Mouse (Mus musculus) kidney, postnatal 10 days (tissue): ENCODE data around the gene Rps28.

Source experiments
- DNase-seq: peaks from one replicate; pipeline ENCODE4 v3.0.0; 2021; ENCODE audit warnings: mixed read lengths

Rps28 gene

DNA sequence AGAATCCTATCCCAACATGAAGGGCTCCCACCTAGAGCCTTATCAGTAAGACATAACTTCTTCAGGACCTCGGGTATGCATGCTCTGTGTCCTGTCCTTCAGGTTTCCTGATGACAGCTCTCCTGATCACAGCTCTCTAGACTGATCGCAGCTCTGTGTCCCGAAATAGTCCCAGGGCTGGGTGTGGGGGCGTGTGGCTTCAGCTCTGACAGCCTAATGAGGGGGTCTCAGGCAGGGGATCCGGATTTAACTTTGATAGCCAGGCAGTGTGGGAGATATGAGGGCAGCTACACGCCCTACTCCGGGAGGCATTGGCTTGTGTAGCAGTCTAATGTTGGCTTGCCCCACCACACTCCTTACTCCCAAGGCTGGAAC, 13.2 kb downstream of the Rps28 start:
- DNase-seq: no peak

DNA sequence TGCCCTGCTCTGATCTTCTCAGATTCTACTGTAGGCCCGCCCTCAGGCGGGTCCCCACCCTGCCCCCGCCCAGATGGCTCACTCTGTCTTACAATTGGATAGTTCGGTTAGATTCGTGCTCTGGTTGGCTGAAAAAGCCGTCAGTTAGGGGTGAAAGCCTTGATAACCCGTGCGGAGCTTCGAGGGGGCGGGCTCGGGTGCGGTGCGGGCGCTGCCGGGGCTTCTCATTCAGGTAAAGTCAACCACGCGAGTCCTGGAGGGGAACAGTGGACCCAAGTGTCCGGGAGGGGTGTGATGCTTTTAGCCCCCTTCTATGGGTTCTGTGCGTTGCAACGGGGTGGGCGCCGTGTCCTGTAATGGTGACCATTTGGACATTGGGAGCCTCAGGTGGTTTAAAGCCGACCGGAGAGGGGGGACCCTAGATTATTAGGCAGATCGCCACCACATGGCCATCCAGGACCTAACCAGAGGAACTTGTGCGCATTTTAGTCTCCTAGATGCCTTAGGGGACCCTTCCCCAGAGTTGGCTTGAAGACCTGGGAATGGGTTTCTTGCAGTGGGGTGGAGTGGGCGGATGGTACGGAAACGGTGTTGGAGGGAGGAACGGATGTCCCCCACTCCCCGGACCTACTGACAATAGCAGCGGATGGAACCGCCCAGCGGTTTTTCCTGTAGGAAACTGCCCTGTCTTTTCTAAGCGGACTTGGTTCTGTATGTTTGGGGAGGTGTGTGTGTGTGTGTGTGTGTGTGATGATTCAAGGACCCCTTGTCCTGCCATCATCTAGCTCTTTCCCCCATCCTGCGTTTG, 13.8 kb downstream of the Rps28 start, which contains the start of gene Kank3:
Gene Kank3, plus strand, starts transcription at position 186 of the 808 bp plus-strand sequence.
- peak; percentile 96 for DNase-seq

DNA sequence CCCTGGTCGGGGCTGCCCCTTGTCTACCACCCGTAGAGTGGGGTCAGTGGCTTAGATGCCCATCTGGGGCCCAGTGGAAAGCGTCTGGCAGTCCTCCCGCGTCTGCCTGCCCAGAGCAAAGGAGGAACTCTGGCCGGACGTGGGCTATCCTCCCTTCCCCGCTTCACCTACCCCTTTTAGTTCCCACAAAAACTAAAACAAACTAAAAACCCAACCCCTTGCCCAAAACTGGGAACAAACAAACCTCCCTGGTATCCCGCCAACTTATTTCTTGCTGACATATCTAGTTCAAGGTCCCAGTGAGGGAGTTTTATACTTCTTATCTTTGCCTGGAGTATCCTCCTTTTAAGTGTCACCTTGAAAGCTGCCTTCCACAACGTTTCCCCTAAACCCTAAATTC, 16.2 kb downstream of the Rps28 start:
- DNase-seq: no peak

DNA sequence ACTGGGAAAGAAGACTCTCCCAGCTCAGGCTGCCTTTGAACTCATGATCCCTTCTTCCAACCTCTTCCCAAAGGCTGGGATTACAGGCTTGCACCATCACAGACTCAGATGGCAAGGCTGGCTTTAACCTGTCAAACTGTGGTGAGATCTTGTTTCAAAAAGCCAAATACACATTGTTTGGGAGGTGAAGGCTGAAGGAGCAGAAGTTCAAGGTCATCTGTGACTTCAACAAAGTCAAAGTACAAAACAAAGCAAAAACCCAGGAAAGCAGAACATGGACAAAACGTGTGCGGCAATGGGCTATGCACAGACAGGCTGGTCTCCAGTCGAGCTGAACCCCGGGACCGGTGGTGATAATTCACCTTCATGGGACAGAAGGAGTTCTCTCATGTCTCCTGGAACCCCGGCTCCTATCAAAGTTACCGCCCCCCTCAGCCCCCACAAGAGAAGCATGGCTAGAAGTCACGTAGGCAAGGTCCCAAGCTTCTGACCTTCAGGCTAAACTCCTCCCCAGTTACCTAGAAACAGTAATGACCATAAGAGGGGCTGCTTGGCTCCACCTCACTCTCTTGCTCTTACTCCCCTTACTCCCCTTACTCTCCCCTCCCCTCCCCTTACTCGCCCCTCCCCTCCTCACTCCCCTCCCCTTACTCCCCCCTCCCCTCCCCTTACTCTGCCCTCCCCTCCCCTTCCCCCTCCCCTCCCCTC, 17.0 kb downstream of the Rps28 start:
- DNase-seq: no peak

DNA sequence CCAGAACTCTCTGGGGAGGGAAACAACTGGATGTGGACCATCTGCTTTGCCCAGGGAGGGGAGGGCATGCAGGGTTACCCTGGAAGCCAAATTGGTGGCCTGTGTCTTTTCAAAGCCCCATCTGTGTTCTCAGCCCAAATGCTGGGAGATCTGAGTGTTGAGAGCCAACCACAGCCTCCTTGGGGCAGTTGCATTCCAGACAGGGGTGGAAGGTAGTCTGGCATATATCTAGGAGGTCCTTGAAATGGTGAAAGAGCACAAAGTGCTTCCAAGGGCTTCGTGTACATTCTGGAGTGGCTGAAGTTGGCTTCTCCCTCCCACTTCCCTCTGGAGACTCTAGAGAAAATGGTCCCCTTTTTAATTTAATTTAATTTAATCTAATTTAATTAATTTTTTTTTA, 19.6 kb downstream of the Rps28 start:
- no peak for DNase-seq

DNA sequence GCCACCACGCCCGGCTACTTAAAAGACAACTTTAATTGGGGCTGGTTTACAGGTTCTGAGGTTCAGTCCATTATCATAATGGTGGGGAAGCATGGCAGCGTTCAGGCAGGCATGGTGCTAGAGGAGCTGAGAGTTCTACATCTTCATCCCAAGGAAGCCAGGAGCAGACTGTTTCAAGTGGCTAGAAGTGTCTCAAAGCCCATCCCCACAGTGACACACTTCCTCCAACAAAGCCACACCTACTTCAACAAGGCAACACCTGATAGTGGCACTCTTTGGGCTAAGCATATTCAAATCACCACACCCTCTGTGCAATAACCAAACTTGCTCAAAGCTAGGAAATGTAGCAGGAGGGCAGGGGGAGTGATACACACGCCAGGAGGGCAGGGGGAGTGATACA, 20.2 kb downstream of the Rps28 start:
- no peak for DNase-seq

DNA sequence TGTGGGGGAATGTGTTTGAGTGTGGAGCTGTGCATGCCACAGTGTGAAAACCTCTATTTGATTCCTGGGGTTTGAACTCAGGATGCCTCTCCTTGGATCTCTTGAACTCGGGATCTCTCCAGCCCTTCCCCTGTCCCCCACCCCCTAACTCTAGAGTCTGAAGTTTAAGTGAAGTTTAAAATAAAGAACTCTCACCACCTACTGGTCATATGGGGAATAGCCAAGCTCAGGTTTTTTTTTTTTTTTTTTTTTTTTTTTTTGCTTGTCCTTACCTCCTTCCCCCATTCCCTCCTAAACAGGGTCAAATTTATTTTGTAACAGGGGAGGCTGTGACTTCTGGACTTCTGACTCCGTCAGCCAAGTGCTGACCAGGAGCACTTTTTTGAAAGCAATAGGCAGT, 22.1 kb downstream of the Rps28 start:
- no peak for DNase-seq

DNA sequence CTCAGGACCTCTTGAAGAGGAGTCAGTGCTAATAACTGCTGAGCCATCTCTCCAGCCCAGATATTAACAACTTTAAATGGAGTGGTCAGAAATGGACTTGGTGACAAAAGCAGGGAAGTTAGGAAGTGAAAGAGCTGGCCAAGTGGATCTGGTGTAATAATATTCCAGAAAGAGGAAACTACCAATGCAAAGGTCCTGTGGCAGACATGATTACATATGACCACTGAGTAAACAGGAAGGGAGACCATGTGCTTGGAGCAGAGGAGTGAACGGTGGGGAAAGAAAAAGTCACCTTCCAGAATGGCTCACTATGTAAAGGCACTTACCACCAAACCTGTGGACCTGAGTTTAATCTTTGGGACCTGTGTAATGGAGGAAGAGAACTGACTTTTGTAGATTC, 25.1 kb downstream of the Rps28 start:
- DNase-seq: no peak

DNA sequence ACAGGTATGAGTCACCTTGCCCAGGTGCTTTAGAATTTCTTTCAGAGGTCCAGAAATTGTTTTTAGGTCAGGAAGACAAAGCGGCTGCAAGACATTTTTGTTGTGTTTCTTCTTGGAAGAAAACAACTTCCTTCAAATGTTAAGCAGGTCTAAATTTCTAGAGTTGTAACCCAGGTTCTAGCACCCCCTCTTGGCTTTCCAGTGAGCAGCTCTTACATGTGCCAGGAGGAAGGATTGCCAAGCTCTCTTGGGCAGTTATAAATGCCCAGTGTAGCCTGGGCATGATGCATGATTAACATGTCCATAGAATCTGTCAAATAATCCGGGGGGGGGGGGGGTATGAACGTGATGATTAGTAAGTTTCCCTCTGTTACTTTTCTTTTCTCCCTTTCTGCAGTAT, 26.1 kb downstream of the Rps28 start:
- DNase-seq: peak; percentile 58

DNA sequence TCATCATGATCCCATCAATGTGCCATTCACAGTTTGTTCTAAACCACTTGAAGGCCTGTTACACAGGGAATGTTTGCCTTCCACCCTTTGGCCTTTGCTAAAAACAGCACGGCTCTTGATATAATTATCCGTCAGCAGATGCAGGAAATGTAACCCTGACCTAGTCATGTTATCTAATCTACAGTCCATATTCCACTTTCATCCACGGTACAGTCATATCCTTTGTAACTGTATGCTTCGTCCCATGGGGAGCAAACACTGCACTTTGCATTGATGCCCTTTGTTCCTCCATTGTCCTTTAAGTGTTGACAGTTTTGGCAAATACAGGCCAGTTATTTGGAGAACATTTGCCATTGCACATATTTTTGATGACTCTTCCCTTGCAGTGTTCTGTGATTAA, 35.6 kb downstream of the Rps28 start:
- no peak for DNase-seq

DNA sequence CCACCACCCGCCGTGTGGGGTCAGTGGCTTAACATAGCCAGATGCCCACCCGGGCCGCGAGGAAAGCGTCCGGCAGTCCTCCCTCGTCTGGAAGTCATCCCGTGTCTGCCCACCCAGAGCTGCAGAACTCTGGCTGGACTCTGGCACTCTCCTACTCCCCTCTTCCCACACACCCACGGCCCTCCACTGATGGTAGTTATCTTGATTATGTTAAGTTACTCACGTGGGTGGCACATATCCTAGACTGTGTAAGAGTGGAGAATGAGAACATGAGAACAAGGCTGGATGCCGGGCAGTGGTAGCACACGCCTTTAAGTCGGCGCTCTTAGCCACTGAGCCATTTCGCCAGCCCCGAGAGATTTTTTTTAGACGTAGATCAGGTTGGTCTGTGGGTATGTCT, 38.0 kb downstream of the Rps28 start:
- DNase-seq: no peak

DNA sequence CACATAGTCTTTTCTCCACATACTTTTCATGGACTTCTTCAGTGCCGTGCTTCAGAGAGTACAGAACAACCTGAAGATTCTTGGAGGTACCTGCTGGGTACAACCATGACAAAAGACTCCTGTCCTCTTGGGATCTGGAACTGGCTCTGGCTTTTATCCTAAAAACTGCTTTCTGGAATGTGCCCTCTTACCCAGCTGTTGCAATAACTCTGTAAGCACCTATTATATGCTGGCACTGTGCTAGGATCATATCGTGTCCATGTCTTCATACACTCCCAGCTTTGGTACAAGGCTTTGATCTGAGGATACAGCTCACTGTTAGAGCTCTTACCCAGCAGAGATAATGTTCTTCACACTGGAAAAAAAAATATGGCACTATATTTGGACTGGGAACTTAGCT, 39.4 kb downstream of the Rps28 start:
- no peak for DNase-seq

DNA sequence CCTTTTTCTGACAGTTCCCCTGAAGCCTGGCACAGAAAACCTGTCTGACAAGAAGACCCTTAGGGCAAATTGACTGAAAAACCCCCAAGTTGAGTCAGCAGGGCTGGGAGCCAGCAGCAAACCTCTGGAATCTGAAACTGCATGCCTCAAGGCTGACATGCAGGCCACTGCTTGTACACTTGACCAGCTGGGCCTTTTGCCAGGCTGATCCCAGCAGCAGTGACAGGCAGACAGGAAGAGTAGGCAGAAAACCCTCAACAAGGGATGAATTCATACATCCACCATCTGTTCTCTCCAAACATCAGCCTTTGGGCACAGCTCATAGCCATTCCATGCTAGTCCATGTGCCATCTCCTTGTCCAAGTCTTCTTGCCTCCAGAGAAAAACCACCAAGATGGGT, 41.0 kb downstream of the Rps28 start:
- peak; percentile 94 for DNase-seq

DNA sequence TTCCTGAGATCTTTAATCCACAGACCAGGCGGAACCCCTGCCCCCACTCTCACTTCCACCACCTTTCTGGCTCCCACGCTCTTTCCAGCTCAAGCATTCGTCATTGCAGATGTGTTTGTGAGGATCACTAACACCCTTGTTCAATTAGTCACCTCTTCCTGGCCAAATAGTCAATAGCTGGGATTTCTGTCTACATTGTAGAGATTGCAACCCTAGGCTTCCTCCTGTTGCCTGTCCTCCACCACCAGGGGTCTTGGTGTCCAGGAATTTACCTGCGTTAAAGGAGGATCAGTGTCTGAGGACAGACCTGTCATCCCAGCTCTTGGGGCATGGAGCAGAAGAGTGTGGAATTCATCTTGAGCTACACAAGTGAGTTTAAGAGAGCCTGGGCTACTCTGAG, 42.3 kb downstream of the Rps28 start:
- no peak for DNase-seq

DNA sequence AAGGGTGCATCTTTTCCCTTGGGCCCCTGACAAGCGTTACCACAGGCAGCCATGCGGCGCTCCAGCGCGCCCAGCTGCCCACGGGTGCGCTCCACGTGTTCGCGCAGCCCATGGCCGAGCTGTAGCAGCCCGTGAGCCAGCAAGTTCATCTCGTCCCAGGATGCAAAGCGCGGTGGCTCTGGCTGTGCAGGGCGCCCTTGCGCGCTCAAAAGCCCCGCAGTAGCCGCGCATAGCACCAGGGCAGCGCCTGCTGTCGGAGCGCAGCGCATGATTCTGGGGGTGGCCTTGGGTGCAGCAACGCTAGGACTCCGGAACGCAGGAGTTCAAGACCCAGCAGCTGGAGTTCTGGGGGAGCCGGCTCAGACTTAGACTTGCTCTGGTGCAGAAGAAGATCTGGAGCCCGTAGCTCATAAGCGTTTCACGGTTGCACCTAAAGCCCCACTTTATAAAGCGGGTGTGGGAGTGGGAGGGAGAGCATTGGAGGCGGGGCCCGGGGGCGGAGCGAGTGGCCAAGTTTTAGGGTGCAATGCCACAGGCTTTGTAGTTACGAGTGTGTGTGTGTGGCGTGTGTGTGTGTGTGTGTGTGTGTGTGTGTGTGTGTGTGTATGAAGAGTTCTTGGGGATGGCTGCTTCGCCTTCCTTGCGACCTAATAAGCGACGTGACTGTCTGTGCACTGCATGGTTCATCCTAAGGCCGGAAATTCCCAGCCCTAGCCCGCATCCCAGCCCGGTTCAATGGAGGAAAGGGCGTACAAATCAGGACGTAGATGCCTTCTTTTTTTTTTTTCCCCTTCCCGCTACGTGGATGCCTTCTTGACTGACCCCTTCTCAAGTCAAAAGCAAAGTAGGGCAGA, 43.0 kb downstream of the Rps28 start, which contains the start of gene Angptl4:
Gene Angptl4, minus strand, starts transcription at position 707 of the 854 bp plus-strand sequence.
- DNase-seq: peak; percentile 84

DNA sequence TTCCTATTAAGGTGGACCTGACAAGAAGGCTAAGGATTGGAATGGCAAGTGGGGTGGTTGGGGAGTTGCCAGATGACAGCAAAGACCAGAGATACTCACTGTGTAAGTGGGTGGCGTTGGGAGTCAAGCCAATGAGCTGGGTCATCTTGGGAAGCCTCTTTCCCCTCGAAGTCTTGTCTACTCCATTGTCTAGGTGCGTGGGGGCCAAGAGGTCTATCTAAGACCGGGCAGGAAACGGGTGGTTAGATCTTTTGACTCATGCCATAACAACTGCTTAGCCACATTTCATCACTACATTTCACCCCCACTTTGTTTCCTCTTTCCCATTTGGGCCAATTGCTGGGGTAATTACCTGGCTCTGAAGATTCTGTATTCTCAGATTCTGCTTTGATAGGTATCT, 43.9 kb downstream of the Rps28 start:
- peak; percentile 55 for DNase-seq

DNA sequence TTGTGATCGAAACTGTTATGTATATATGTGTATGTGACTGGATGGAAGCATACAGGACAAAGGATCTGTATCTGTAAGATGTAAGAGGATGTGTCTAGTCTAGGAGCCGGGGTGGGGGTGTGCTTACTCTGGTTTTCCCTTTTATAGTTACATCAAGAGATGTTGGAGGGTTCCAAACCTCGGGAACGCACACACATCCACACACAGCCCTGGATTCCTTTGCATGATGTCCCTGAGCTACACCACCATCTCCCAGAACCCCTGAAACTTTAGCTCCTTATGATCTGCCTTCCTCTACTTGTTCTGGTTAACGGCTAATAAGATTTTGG, 44.4 kb downstream of the Rps28 start:
- no peak for DNase-seq

DNA sequence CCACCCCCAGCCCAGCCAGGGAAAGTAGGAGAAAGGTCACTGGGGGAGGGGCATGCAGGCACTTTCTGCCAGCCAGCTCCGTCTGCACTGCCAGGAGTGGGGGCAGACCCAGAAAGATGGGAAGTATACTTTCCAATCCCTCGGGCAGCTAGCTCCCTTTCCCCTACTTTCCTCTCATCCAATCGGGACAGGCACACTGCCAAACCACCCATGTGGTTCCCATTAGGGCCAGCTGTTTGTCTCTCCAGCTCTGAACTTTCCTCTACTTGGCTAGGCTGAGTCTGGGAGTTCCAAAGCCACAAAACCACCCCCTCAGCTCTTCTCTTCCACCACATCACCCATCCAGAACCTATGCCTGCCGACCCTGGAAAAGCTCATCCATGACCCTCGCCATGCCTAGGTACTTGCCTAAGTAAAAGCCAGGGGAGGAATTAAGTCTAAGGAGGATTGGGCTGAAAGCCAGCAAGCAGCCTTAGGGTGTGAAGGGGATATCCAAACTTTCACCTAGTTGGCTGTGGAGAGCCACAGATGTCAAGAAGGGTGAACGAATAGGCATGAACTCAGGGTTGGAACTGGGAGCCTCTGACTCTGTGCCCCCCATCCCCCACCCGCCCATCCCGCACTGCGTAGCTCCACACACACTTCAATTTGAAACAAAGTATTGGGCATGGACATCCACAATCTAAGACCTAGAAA, 44.9 kb downstream of the Rps28 start:
- peak; percentile 98 for DNase-seq

DNA sequence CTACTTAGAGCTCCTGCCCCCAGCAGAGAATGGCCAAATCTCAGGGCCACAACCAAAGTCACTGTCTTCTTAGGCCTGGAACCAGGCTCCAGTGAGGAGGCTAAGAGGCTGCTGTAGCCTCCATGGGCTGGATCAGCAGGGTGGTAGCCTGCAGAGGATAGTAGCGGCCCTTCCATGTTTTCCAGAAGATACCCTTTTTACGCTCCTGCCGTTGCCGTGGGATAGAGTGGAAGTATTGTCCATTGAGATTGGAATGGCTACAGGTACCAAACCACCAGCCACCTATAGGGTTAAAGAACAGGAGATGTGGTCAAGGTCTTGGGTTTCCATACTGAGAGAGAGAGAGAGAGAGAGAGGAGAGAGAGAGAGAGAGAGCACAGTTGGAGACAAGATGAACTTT, 49.1 kb downstream of the Rps28 start:
- no peak for DNase-seq

DNA sequence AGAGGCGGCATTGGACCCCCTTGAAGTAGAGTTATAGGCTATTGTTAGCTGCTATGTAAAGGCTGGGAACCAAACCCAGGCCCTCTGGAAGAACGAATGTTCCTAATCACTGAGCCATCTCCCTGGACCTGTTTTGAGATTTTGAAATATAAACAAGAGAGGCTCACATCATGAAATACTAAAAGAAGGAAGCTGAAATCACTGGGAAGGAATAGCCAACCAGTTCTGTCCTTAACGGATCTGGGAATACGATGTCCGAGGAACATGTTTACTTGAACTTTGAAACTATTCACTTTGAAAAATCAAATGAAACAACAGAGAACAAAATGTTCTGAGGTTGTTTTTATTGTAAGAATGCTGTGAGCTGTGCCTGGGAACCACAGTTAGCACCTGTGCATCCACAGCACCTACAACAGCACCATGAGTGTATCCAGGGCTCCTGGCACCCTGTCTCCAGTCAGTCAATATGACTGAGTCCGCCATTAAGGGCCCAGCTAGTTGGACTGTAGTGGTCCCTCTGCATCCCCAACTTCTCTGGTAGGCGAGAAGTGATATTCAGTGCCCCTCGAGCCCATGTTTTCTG, 49.7 kb downstream of the Rps28 start:
- DNase-seq: no peak

DNA sequence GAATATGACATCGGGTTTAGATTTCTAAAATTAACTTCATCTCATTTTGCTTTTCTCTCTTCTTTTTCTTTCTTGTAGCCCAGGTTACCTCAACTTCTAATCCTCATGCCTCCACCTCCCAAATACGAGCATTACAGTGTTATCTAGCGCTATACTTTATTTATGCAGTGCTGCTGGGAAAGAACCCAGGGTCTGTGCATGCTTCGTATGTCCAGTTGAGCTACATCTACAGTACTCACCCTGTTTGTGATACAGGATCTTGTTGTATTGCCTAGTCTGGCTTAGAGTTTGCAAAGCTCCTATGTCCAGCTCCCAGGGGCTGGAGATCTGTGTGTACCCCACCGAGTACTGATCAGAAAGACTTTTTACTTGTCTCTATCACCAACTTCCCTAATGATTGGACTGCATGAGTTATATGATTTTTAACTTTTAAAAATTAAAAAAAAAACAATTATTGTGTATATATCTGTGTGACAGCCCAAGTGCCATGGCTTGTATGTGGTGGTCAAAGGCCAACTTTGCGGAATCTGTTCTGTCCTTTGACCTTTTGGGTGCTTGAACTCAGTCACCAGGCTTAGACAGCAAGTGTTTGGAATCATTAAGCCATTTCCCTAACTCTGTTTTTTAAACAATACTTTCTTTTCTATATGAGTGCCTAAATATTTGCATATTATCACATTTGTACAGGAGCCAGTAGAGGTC, 50.3 kb downstream of the Rps28 start:
- DNase-seq: no peak

DNA sequence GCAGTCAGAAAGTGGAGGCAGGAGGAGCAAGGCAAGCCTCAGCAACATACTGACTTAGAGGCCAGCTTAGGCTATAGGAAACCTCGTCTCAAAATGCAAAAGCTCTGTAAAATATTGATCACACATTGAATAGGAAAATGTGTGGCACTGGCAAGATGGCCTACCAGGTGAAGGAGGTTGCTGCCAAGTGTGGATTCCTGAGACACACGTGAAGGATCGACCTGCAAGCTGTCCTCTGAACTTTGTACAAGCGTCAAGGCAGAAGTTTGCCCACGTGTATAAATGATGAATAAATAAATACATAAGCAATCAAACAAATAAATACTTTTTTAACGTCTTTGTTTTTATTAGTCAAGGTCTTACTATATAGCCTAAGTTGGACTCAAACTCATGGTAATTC, 50.9 kb downstream of the Rps28 start:
- DNase-seq: no peak
